Mouse (Mus musculus) liver, embryonic 14.5 days (tissue): Measurements from ENCODE around the gene Ccdc24. TPM values are rescaled to one million over a fixed set of nuclear protein-coding genes. Genes with fewer than 3 reads are reported as not detected.

Experiments
- ATAC-seq: fragments of 200-750 bp; cut with Nextera tagmentation; 2 replicates; pipeline ENCODE4 v1.8.0; 2017; ENCODE audit warnings: moderate number of reproducible peaks, mild to moderate bottlenecking, moderate library complexity; ENCODE audit not compliant: insufficient read depth
- DNase-seq, 3 experiments: peaks; one replicate each; pipeline ENCODE4 v3.0.0-alpha.2; 2012 to 2013; ENCODE audit warnings: low read depth in 3 of 3, low spot score in 3 of 3
- H3K27ac ChIP-seq: fragments of 300-500 bp; sonication (generic); 2 replicates; pipeline ENCODE4 v1.5.1; 2014; ENCODE audit warnings: moderate library complexity, mild to moderate bottlenecking, control low read depth, inconsistent platforms
- H3K27me3 ChIP-seq: fragments of 300-500 bp; sonication (generic); 2 replicates; pipeline ENCODE4 v1.6.1; 2014; ENCODE audit warnings: mild to moderate bottlenecking, low read length, moderate library complexity; ENCODE audit not compliant: control insufficient read depth, insufficient read depth
- H3K36me3 ChIP-seq: fragments of 300-500 bp; sonication (generic); replicated peaks from 2 replicates; pipeline ENCODE4 v1.6.1; 2014; ENCODE audit warnings: low read depth; ENCODE audit not compliant: control insufficient read depth, insufficient read depth
- H3K4me1 ChIP-seq, 2 experiments: fragments of 200-500 bp in 1 of 2; fragments of 300-500 bp in 1 of 2; sonication (generic) in 1 of 2; replicated peaks; 2 replicates each; pipeline ENCODE4 v1.6.1; 2012 to 2014; ENCODE audit warnings: antibody characterized with exemption in 1 of 2, inconsistent platforms in 1 of 2, low read length in 1 of 2; ENCODE audit not compliant: control insufficient read depth in 2 of 2, insufficient read depth in 2 of 2
- H3K4me2 ChIP-seq: fragments of 300-500 bp; sonication (generic); 2 replicates; pipeline ENCODE4 v1.6.1; 2014; ENCODE audit warnings: low read depth, mild to moderate bottlenecking, control low read depth, moderate library complexity
- H3K4me3 ChIP-seq, 2 experiments: fragments of 200-500 bp in 1 of 2; fragments of 300-500 bp in 1 of 2; sonication (generic) in 1 of 2; 2 replicates each; pipeline ENCODE4 v1.5.1; 2012 to 2014; ENCODE audit warnings: low read depth in 2 of 2, low read length in 2 of 2, mild to moderate bottlenecking in 2 of 2, control low read depth in 1 of 2, inconsistent platforms in 1 of 2, moderate library complexity in 1 of 2; ENCODE audit not compliant: insufficient read depth in 1 of 2
- H3K9ac ChIP-seq: fragments of 300-500 bp; sonication (generic); replicated peaks from 2 replicates; pipeline ENCODE4 v1.6.1; 2014; ENCODE audit warnings: mild to moderate bottlenecking, control low read depth, moderate library complexity
- H3K9me3 ChIP-seq: fragments of 300-500 bp; sonication (generic); 2 replicates; pipeline ENCODE4 v1.6.1; 2016; ENCODE audit warnings: low read length, mixed read lengths; ENCODE audit not compliant: control insufficient read depth
- CTCF ChIP-seq: IDR thresholded peaks from 2 replicates; pipeline ENCODE4 v1.5.1; 2016; ENCODE audit warnings: antibody characterized with exemption, low read depth, control low read depth
- EP300 ChIP-seq: IDR thresholded peaks from 2 replicates; pipeline ENCODE4 v1.6.1; 2016; ENCODE audit warnings: antibody characterized with exemption, low read depth
- whole genome bisulfite sequencing: fragments of 180-500 bp; shearing (Covaris S2); extraction: QIAGEN DNeasy Blood & Tissue Kit; methylation state at CpG from one replicate; pipeline ENCODE4 v1.1.7; 2014; ENCODE audit not compliant: insufficient replicate concordance; 5-methylcytosine and 5-hydroxymethylcytosine counted together
- polyA plus RNA-seq, 2 experiments: library from polyadenylated mRNA; depleted of rRNA in 1 of 2; stranded (reverse) in 1 of 2; unstranded in 1 of 2; fragments of >200 nt; fragmentation: Nextera tagmentation in 1 of 2; extraction: Ambion mirVana in 1 of 2; gene quantifications; 2 replicates each; pipeline versions ENCODE4 v1.2.1 to v1.2.3; 2012 to 2014

The Ccdc24 gene
- polyA plus RNA-seq, 2 experiments, result 0.57 to 0.63 TPM

DNA sequence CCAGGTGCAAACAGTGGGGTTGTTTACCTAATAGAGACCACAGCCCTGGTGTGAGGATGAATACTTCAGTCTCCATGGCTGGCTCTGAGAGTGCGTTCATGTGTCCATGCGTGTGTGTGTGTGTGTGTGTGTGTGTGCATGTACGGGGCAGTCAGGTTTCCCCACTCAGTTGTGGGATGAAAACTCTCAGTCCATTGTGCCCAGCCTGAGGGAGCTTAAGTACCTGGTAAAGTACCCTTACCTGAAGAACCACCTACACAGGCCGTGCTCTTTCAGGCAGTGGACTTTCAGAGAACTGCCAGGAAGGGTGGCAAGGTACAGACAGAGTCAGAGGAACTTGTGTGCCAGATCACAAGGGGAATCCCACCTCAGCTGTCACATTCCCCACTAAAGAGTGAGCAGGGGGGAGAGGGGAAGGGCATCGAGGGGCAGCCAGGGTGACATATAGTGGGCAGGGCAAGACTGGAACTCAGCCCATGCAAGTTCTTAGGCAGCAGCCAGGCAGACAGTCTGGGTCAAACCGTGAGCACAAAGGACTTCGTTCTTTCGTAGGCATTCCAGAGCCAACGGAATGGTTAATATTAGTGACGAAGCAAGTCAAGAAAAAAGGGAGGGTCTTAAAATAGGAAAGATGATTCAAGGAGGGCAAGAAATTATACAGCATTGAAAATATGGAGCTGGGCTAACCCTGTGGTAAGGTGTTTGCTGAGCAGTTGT is 20.0 kb downstream of the Ccdc24 start:
- 88% methylated on average over 10 of the region's 10 CpGs for WGBS
- DNase-seq (no peak), ATAC-seq (no peak)
- Histone ChIP-seq H3K27ac (no peak overlapping the region), H3K9me3 (no peaks in the 10 kb centered on the region), H3K27me3 (no peaks in the 10 kb centered on the region), H3K4me3 (no peak overlapping the region), H3K4me2 (no peak overlapping the region), H3K4me1 (peaks cover 0 to 4% of the 10 kb centered on the region in 2 experiments; a peak in 1 of 4 replicates), H3K36me3 (peaks cover 94% of the 10 kb centered on the region), H3K9ac (no peak overlapping the region)
- TF ChIP-seq EP300, result no peak
- TF ChIP-seq CTCF, result no peak

DNA sequence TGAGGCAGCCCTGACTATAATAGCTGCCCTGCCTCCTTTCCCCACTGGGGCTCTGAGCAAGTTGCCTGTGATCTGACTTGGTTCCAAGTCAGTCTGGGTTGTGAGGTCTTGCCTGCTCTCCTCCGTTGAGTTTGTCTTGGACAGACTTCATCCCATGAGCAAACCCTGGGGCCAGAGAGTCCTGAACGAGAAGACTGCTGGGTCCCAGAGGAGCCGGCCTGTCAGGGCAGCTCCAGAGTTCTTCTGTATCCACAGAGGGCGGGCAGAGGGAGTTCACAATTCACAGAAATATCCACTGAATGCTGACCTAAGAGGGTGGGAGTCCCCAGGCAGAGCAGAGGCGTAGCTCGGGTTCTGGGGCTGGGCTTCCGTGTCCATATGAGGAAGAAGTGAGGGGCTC is 21.5 kb downstream of the Ccdc24 start:
- no peak for DNase-seq
- WGBS, result 80% methylated on average over 7 of the region's 7 CpGs
- no peak overlapping the region for H3K4me2 ChIP-seq
- ATAC-seq, result no peak
- no peak overlapping the region for H3K27ac ChIP-seq
- TF ChIP-seq EP300 (no peak), CTCF (no peak)
- H3K4me1 ChIP-seq, result peaks cover 0 to 4% of the 10 kb centered on the region in 2 experiments; a peak in 1 of 4 replicates
- no peaks in the 10 kb centered on the region for H3K27me3 ChIP-seq
- peaks cover 93% of the 10 kb centered on the region for H3K36me3 ChIP-seq
- H3K4me3 ChIP-seq, result no peak overlapping the region
- H3K9ac ChIP-seq, result no peak overlapping the region
- H3K9me3 ChIP-seq, result no peaks in the 10 kb centered on the region

DNA sequence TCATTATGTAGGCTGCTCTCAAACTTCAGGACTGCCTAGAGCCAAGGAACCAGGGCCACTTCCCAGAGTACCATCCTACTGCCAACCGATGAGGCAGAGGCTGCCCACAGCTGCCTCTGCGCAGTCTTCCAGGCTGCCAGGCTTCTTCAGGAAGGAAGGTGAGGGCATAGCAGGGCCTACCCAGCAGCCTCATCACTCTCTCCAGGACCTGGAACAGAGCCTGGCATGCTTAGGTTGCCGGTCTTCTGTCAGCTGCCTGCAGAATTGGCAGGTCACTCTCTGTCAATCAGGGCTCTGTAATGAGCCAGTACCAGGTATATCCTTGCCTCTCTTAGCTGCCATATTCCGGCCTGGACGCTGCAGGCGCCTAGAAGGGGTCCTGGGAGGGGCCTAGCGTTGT is 22.2 kb downstream of the Ccdc24 start:
- WGBS, result 85% methylated on average over 7 of the region's 7 CpGs

DNA sequence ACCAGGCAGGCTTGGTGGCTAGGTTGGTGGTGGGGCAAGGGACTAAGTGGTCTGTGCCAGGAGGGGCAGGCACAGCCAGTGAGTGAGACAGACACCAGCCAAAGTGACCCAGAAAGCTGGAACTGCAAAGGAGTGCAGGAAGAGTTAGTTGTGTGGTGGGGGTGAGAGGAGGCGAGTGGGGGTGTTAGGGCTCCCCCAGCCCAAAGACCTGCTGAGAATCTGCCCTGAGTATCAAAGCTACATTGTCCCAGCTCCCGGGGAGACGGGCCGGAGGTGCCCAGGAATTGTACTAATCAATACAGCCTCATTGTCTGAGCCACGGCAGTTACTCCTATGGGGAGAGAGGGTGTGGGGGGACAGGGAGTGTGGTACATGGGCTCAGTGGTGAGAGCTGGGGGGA is 22.9 kb downstream of the Ccdc24 start:
- ATAC-seq (no peak), DNase-seq (no peak)
- H3K27me3 ChIP-seq, result no peaks in the 10 kb centered on the region
- 83% methylated on average over 5 of the region's 5 CpGs for WGBS
- peaks cover 0 to 4% of the 10 kb centered on the region in 2 experiments; a peak in 1 of 4 replicates for H3K4me1 ChIP-seq
- no peak overlapping the region for H3K4me2 ChIP-seq
- H3K9ac ChIP-seq, result no peak overlapping the region
- H3K9me3 ChIP-seq, result no peaks in the 10 kb centered on the region
- no peak overlapping the region for H3K4me3 ChIP-seq
- no peak for TF ChIP-seq EP300
- no peak for TF ChIP-seq CTCF
- H3K27ac ChIP-seq, result no peak overlapping the region
- peaks cover 93% of the 10 kb centered on the region for H3K36me3 ChIP-seq

More for the DNA sequence above, 22.2 kb downstream of the Ccdc24 start:
- no peak for DNase-seq
- no peak overlapping the region for H3K4me3 ChIP-seq
- H3K9me3 ChIP-seq, result no peaks in the 10 kb centered on the region
- peaks cover 93% of the 10 kb centered on the region for H3K36me3 ChIP-seq
- H3K4me2 ChIP-seq, result no peak overlapping the region
- ATAC-seq, result no peak; the same call in 1 of the 2 replicates
- peaks cover 0 to 4% of the 10 kb centered on the region in 2 experiments; a peak in 1 of 4 replicates for H3K4me1 ChIP-seq
- H3K9ac ChIP-seq, result no peak overlapping the region
- no peaks in the 10 kb centered on the region for H3K27me3 ChIP-seq
- no peak overlapping the region for H3K27ac ChIP-seq
- TF ChIP-seq EP300, result no peak

DNA sequence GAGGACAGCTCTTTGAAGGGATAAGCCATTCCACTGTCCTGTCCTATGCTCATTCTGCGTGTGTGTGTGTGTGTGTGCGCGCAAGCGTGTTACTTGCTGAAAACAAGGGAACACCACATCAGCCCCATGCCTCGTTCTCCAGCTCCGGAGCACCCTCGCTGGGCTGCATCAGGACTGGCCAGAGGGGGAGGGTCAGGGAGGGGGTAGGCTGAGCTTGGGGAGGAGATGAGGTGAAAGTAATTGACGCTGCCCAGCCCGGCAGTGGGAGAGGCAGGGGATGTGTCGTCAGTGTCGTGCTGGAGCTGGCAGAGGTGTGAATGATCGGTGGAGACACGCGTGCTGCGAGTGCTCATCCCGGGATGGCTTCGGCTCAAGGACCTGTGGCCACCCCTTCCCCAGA is 23.3 kb downstream of the Ccdc24 start:
- no peaks in the 10 kb centered on the region for H3K9me3 ChIP-seq
- WGBS, result 72% methylated on average over 17 of the region's 17 CpGs
- no peak for DNase-seq
- H3K27me3 ChIP-seq, result no peaks in the 10 kb centered on the region
- H3K4me3 ChIP-seq, result no peak overlapping the region
- TF ChIP-seq CTCF (no peak), EP300 (no peak)
- H3K36me3 ChIP-seq, result peaks cover 93% of the 10 kb centered on the region
- H3K9ac ChIP-seq, result no peak overlapping the region
- no peak overlapping the region for H3K4me2 ChIP-seq
- H3K27ac ChIP-seq, result no peak overlapping the region
- H3K4me1 ChIP-seq, result peaks cover 0 to 4% of the 10 kb centered on the region in 2 experiments; a peak in 1 of 4 replicates
- no peak for ATAC-seq
